In genomic region chr3:104700751-104701335, GRCm38 (mm10) we compare ENCODE assay signal across 8 mouse cellular contexts.
A peak's percentile ranks its signal among the peaks of the same experiment; 100 is the strongest.
DNase-seq lines count a peak whose midpoint lies in the region; ATAC-seq and TF ChIP-seq lines count a peak whose summit lies in the region.

No protein-coding gene starts in this region.

- ATAC-seq in embryonic facial prominence, embryonic 15.5 days (ENCODE audit: insufficient number of reproducible peaks, low FRiP score, low TSS enrichment, low read depth), result peak; percentile 69
- ATAC-seq in heart, embryonic 11.5 days (replicated peaks; ENCODE audit: insufficient number of reproducible peaks, low FRiP score, low TSS enrichment), result peak; percentile 57; the same call in 1 of the 2 replicates
- peak; percentile 90 for ATAC-seq in kidney, embryonic 16.5 days (ENCODE audit: low FRiP score, low TSS enrichment)
- peak; percentile 76 for ATAC-seq in liver, embryonic 11.5 days (replicated peaks; ENCODE audit: low FRiP score)

- no peak overlapping the region for H3K27ac ChIP-seq in bone marrow, adult 2 months (ENCODE audit: control insufficient read depth, insufficient read depth, low read depth, low read length, poor library complexity)
- H3K27ac ChIP-seq in embryonic facial prominence, embryonic 15.5 days (replicated peaks), result no peak overlapping the region
- no peak overlapping the region for H3K27ac ChIP-seq in heart, embryonic 11.5 days (ENCODE audit: low read depth, low read length)
- H3K27ac ChIP-seq in kidney, embryonic 16.5 days (ENCODE audit: low read length), result no peak overlapping the region
- no peak overlapping the region for H3K27ac ChIP-seq in liver, embryonic 11.5 days (ENCODE audit: low read depth, low read length)

- TF ChIP-seq CTCF in bone marrow, adult 2 months (IDR thresholded peaks at IDR 0.05; ENCODE audit: control insufficient read depth, insufficient read depth, low read length), result peak; percentile 86

- DNase-seq in 416B (ENCODE audit: low read depth), result peak; percentile 80
- peak; percentile 71 for DNase-seq in liver, embryonic 11.5 days (ENCODE audit: low spot score)
- peak; percentile 89 for DNase-seq in naive thymus-derived CD4-positive, alpha-beta T cell, adult 2 months (ENCODE audit: low read depth)
- peak; percentile 83 to 95 for DNase-seq in spleen, postnatal 4 days (ENCODE audit: low spot score in 2 of 2)

- no peaks in the 10 kb centered on the region for H3K27me3 ChIP-seq in embryonic facial prominence, embryonic 15.5 days
- no peaks in the 10 kb centered on the region for H3K27me3 ChIP-seq in heart, embryonic 11.5 days (ENCODE audit: control insufficient read depth, insufficient read depth, low read length)
- no peaks in the 10 kb centered on the region for H3K27me3 ChIP-seq in kidney, embryonic 16.5 days (ENCODE audit: insufficient read depth, low read length)
- H3K27me3 ChIP-seq in liver, embryonic 11.5 days (replicated peaks; ENCODE audit: control insufficient read depth, insufficient read depth, low read length), result no peaks in the 10 kb centered on the region

- WGBS in bone marrow, adult 2 months, result 7% methylated on average over 23 of the region's 23 CpGs
- 4% methylated on average over 23 of the region's 23 CpGs for WGBS in embryonic facial prominence, embryonic 15.5 days
- WGBS in heart, embryonic 11.5 days (ENCODE audit: insufficient replicate concordance), result 5% methylated on average over 23 of the region's 23 CpGs
- 5% methylated on average over 23 of the region's 23 CpGs for WGBS in kidney, embryonic 16.5 days
- 5% methylated on average over 23 of the region's 23 CpGs for WGBS in liver, embryonic 11.5 days

- TF ChIP-seq POLR2A in bone marrow, adult 2 months (IDR thresholded peaks at IDR 0.05; ENCODE audit: borderline replicate concordance, control insufficient read depth, low read depth, low read length), result no peak

- no peak overlapping the region for H3K4me3 ChIP-seq in bone marrow, adult 2 months (replicated peaks; ENCODE audit: control insufficient read depth, low read depth, low read length)
- H3K4me3 ChIP-seq in embryonic facial prominence, embryonic 15.5 days (replicated peaks), result no peak overlapping the region
- no peak overlapping the region for H3K4me3 ChIP-seq in heart, embryonic 11.5 days (ENCODE audit: low read depth, low read length)
- no peak overlapping the region for H3K4me3 ChIP-seq in kidney, embryonic 16.5 days (ENCODE audit: low read length)
- H3K4me3 ChIP-seq in liver, embryonic 11.5 days (ENCODE audit: low read depth, low read length), result no peak overlapping the region

- H3K36me3 ChIP-seq in embryonic facial prominence, embryonic 15.5 days, result no peaks in the 10 kb centered on the region
- no peaks in the 10 kb centered on the region for H3K36me3 ChIP-seq in heart, embryonic 11.5 days (ENCODE audit: control insufficient read depth, insufficient read depth, low read length)
- H3K36me3 ChIP-seq in kidney, embryonic 16.5 days (ENCODE audit: insufficient read depth, low read length), result no peaks in the 10 kb centered on the region
- H3K36me3 ChIP-seq in liver, embryonic 11.5 days (ENCODE audit: control insufficient read depth, insufficient read depth, low read length), result no peaks in the 10 kb centered on the region

- H3K9me3 ChIP-seq in embryonic facial prominence, embryonic 15.5 days (replicated peaks), result no peaks in the 10 kb centered on the region
- H3K9me3 ChIP-seq in heart, embryonic 11.5 days (replicated peaks; ENCODE audit: control insufficient read depth, low read length), result no peaks in the 10 kb centered on the region
- no peaks in the 10 kb centered on the region for H3K9me3 ChIP-seq in kidney, embryonic 16.5 days (ENCODE audit: low read length)
- H3K9me3 ChIP-seq in liver, embryonic 11.5 days (ENCODE audit: control insufficient read depth, low read length), result no peaks in the 10 kb centered on the region

- no peak overlapping the region for H3K4me2 ChIP-seq in embryonic facial prominence, embryonic 15.5 days (replicated peaks)
- H3K4me2 ChIP-seq in heart, embryonic 11.5 days, result no peak overlapping the region
- no peak overlapping the region for H3K4me2 ChIP-seq in kidney, embryonic 16.5 days (replicated peaks; ENCODE audit: low read depth, low read length)
- no peak overlapping the region for H3K4me2 ChIP-seq in liver, embryonic 11.5 days

- H3K9ac ChIP-seq in embryonic facial prominence, embryonic 15.5 days, result no peak overlapping the region
- no peak overlapping the region for H3K9ac ChIP-seq in heart, embryonic 11.5 days (ENCODE audit: low read depth, low read length)
- no peak overlapping the region for H3K9ac ChIP-seq in kidney, embryonic 16.5 days (replicated peaks; ENCODE audit: low read length)
- no peak overlapping the region for H3K9ac ChIP-seq in liver, embryonic 11.5 days (ENCODE audit: low read depth, low read length)

- no peaks in the 10 kb centered on the region for H3K4me1 ChIP-seq in bone marrow, adult 2 months (ENCODE audit: control insufficient read depth, insufficient read depth, low read length)
- 0 out of 2 replicates have a peak, but pooled peaks cover 4% of the 10 kb centered on the region for H3K4me1 ChIP-seq in embryonic facial prominence, embryonic 15.5 days
- H3K4me1 ChIP-seq in heart, embryonic 11.5 days (ENCODE audit: control insufficient read depth, insufficient read depth, low read length), result no peaks in the 10 kb centered on the region
- 0 out of 2 replicates have a peak, but pooled peaks cover 5% of the 10 kb centered on the region for H3K4me1 ChIP-seq in kidney, embryonic 16.5 days (ENCODE audit: insufficient read depth, low read length)
- no peaks in the 10 kb centered on the region for H3K4me1 ChIP-seq in liver, embryonic 11.5 days (replicated peaks; ENCODE audit: control insufficient read depth, insufficient read depth, low read length)
